Mouse (Mus musculus) gonadal fat pad, adult 2 months (tissue): ENCODE data around the gene Slfn8. TPM values are rescaled to one million over a fixed set of nuclear protein-coding genes. Genes with fewer than 3 reads are reported as not detected.
"Not testable (repeated sequence)": the region's sequence is repeated elsewhere in the genome, so short reads cannot be mapped to it uniquely, and the experiment has no call there.

Source experiments
- DNase-seq: peaks from one replicate; pipeline ENCODE4 v3.0.0-alpha.2; 2012; ENCODE audit warnings: low read depth
- polyA plus RNA-seq: library from polyadenylated mRNA; depleted of rRNA; stranded (reverse); fragments of >200 nt; gene quantifications from 2 replicates; pipeline ENCODE4 v1.2.3, GENCODE M21; 2012; rRNA removed

Slfn8 gene
- polyA plus RNA-seq, 1 experiment = 0.47 TPM

GRCm38 (mm10) chr11:82991469-82992166 is 29.0 kb downstream of the Slfn8 start, which contains the start of gene Slfn9:
TSS of gene Slfn9 (minus strand) at chr11:82991830.
- no peak for DNase-seq

DNA sequence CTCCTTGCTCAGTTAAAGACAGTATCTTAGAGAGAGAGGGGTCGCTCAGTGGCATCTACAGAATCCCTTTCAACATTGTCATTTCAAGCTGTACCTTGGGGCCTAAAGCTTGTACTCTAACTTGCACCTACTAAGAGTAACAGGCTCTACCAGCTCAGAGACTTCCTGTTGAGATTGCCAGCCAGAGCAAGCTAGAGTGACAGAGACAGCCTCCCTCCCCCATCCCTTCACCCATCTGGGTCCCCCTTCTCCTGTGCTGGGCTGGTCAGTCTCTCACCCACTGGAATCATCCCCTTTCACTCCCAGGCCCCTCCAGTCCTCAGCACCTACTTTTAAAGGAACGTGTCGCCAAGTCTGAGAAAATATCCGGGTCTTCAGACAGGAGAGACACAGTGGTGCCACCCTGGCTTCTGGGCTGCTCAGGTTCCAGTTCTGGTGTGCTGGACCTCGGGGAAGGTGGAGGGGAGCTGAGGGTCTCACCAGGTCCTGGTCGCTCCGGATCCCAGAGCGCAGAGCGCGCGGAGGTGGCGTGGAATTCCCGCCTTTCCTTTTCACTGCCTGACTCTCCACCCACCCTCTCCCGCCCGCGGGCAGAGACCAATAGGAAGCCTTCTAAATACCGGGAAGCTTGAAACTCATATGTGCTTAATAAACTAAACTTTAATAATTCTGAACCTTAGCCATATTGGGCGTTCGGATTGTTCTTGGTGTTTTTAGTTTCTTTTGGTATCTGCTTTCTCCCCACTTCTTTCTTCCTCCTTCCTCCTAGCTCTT is 29.8 kb downstream of the Slfn8 start:
- not testable (repeated sequence) for DNase-seq

DNA sequence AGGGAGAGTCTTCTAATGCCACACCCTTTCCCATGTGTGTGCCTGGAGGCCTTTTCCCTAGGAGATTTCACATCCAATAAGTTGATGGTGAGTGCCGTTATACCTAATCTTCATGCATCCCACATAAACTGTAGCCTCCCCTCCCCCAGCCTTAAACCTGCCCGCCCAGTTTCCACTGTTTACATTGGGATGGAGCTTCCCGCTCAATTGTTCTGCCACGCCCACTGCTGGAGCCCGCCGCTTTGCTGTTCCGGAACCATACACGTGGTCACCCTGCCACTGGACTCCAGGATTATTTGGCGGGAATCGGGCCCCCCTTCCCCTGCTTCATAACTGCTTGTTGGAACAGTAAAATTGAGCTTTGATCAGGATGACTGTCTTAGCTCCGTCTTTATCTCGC is 31.3 kb downstream of the Slfn8 start:
- DNase-seq = no peak

DNA sequence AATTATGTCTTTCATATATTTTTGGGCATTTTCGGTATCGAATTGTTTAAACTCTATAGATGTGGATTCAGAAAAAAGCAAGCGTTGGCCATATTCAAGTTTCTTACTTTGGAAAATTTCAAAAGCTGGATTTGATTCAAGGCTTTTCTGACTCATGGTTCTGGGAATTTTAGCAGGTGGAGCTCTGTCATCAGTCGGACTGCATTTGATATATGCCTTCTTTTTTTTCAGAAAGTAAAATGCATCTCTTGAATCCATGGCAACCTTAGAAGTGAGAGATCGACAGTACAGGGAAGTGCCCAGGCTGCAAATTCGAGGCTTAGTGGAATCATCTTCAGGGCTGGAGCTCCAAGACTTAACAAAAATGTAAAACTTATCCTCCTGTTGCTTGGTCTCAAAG is 33.0 kb downstream of the Slfn8 start:
- no peak for DNase-seq

DNA sequence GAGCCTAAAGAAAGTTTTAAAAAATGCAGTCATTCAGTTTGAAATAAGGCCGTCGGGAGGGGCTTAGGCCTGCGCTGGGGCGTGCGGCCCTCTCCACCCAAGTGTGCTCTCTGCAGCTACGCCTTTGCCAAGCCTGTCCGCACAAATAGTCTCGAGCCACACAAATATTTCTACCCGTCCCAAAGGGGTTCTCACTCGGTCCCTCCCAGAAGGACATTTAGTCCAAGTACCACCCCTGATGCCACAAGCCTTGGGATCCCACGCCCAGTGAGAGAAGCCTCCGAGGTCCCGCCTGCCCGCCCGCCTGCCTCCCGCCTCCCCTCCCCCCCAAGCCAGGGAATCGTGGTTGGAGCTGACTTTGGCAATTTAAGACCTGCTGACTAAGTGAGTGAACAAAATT is 37.4 kb downstream of the Slfn8 start:
- no peak for DNase-seq

DNA sequence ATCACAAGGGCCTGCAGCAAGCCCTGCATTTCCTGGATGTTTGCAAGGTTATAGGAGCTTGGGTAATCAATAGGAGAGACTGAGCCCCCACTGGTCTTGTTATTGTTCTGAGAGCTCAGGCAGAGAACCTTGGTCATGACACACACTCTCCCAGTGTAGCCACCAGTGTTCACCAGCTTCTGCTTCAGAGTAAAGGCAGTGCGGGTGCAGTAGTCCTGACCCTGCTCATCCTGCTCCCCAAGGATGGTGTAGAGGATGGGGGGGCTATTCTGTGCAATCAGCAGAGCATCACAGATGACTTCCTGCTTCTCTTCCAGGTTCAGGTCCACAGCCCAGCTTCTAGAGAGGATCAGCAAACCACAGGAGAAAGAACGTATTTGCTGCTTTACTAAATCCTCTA is 38.2 kb downstream of the Slfn8 start:
- DNase-seq = not testable (repeated sequence)

DNA sequence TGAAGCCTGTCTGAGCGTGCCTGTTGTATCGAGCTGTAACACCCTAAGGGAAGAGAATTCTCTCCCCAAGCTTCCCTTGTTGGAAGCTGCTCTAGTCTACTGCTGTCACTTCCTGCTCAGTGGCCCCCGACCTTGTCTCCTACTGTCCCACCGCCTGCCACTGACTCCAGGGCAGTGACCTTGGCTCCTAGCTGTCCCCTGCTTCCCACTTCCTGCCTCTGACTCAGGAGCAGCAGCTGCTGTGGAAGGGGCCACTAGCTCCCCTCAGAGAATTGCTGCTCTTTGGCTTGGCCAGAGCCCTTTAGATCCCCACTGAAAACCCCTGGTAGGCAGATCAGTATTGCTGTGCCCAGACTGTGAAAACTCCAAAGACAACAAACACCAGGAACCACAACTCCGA is 46.7 kb downstream of the Slfn8 start:
- no peak for DNase-seq

GRCm38 (mm10) chr11:82971590-82971974 is 49.0 kb downstream of the Slfn8 start:
- no peak for DNase-seq

- DNase-seq = no peak
Observed at GRCm38 (mm10) chr11:82970712-82971589, 49.7 kb downstream of the Slfn8 start.

DNA sequence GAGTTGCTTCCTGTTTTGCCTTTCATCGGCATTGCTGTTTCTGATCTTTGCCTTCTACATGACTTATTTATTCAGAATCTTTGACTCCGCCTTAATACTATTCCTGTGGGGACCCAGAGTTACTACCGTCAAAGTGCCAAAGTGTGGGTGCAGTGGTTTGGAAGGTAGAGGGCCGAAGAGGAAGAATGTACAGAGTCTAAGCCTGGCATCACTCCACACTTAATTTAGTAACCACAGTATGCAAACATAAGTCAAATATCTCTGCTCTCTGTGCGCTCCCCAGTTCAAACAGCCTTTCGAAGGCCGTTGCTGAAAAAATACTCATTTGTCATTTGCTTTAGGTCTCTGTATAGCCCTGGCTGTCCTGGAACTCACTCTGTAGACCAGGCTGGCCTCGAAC is 58.4 kb downstream of the Slfn8 start:
- no peak for DNase-seq

- DNase-seq = no peak
Observed at GRCm38 (mm10) chr11:82961743-82962142, 58.9 kb downstream of the Slfn8 start.

DNA sequence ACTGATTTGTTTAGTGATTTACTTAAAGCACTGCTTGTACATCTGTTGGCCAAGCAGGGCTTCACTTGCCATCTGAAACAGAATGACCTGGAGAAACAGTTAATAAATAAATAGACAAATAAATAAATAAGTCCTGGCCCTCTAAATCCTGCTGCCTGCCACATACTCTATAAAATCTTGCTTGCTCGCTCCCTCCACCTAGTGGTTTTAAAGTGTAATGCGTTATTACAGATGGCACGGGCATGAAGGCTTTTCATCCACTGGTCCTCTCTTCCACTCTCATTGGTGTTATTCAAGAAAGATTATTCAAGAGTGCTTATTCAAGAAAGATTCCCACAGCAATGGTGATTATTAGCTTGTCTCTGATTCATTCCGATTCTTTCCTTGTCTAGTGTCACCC is 61.0 kb downstream of the Slfn8 start:
- DNase-seq = no peak

DNA sequence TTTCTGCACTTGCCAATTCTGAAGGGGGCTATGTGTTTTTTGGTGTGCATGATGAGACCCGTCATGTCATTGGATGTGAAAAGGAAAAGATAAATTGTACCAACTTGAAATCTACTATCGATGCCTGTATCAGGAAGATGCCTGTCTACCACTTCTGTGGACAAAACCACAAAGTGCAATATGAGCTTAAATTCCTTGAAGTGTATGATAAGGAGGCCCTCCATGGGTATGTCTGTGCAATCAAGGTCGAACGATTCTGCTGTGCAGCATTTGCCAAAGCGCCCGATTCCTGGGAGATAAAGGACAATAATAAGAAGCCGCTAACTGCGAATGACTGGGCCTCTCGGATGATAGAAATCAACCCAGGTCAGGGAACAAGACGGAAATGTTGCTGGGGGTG is 63.7 kb downstream of the Slfn8 start:
- no peak for DNase-seq

GRCm38 (mm10) chr11:82954631-82955030 is 66.0 kb downstream of the Slfn8 start:
- no peak for DNase-seq

GRCm38 (mm10) chr11:82952612-82953542 is 67.7 kb downstream of the Slfn8 start:
- no peak for DNase-seq

Other genes with a start within 250 kb of the Slfn8 start
- 19.4 and 23.3 TPM in 2 replicates for gene Lig3, start 239.7 kb downstream of the Slfn8 start, polyA plus RNA-seq
- gene Rffl, start 149.6 kb downstream of the Slfn8 start, polyA plus RNA-seq = 18.2 and 22.5 TPM in 2 replicates
- 19.5 and 22.4 TPM in 2 replicates for gene Rad51d, start 130.2 kb downstream of the Slfn8 start, polyA plus RNA-seq
- 1.3 and 1.7 TPM in 2 replicates for gene Fndc8, start 128.7 kb downstream of the Slfn8 start, polyA plus RNA-seq
- 20.9 and 25.7 TPM in 2 replicates for gene Nle1, start 112.4 kb downstream of the Slfn8 start, polyA plus RNA-seq
- 4.0 and 5.0 TPM in 2 replicates for gene Unc45b, start 110.3 kb downstream of the Slfn8 start, polyA plus RNA-seq
- 16.2 and 18.3 TPM in 2 replicates for gene Slfn5, start 69.5 kb downstream of the Slfn8 start, polyA plus RNA-seq
- 0.36 and 0.41 TPM in 2 replicates for gene Slfn9, start 29.0 kb downstream of the Slfn8 start, polyA plus RNA-seq
- gene Slfn2, start 44.3 kb upstream of the Slfn8 start, polyA plus RNA-seq = 4.3 and 5.2 TPM in 2 replicates
- 0.27 and 0.34 TPM in 2 replicates for gene Slfn1, start 96.0 kb upstream of the Slfn8 start, polyA plus RNA-seq
- gene Slfn4, start 154.4 kb upstream of the Slfn8 start, polyA plus RNA-seq = 0.24 and 0.30 TPM in 2 replicates
- 0.41 and 0.58 TPM in 2 replicates for gene Slfn3, start 170.5 kb upstream of the Slfn8 start, polyA plus RNA-seq